Mouse (Mus musculus) T-helper 2 cell (primary cell): ENCODE results near the gene Fam71e1.

ENCODE experiments used
- in situ Hi-C: fragments of 300-600 bp; cut with MboI, MseI; formaldehyde crosslinking; loops from one replicate; pipeline ENCODE4 v1.15.1; 2025; ENCODE audit warnings: high pct_unique_total_duplicates

The Fam71e1 gene

GRCm38 (mm10) chr7:44494681-44495080 lies 1.7 kb upstream of the Fam71e1 start:
- in situ Hi-C loops, result loop anchor here (5.0 to 10.0 kb wide), 2 partner anchors 58 to 820 kb away; partner anchors contain the start of genes Ctu1 and Nr1h2

- in situ Hi-C loops, result loop anchor here (5.0 to 10.0 kb wide), 2 partner anchors 57 to 820 kb away; partner anchors contain the start of genes Ctu1 and Nr1h2
These were observed 1.3 kb upstream of the Fam71e1 start for GRCm38 (mm10) chr7:44495086-44495485.

- in situ Hi-C loops, result loop anchor here (5.0 to 10.0 kb wide), 2 partner anchors 56 to 822 kb away; partner anchors contain the start of genes Ctu1 and Nr1h2
These were observed 359 bp downstream of the Fam71e1 start for GRCm38 (mm10) chr7:44496771-44497109.

GRCm38 (mm10) chr7:44497361-44498055 lies 1.1 kb downstream of the Fam71e1 start:
- in situ Hi-C loops, result loop anchor here (5.0 to 10.0 kb wide), 2 partner anchors 55 to 823 kb away; partner anchors contain the start of genes Ctu1 and Nr1h2

- in situ Hi-C loops, result loop anchor here (5.0 to 10.0 kb wide), 2 partner anchors 53 to 824 kb away; partner anchors contain the start of genes Ctu1 and Nr1h2
These were observed 2.5 kb downstream of the Fam71e1 start for GRCm38 (mm10) chr7:44498922-44499321.

GRCm38 (mm10) chr7:44500046-44500445 lies 3.7 kb downstream of the Fam71e1 start:
- in situ Hi-C loops, result loop anchor here (5.0 kb wide), 1 partner anchor 33 kb away; the partner anchor contains the start of genes Aspdh and Josd2

GRCm38 (mm10) chr7:44501563-44502115 lies 5.3 kb downstream of the Fam71e1 start:
- in situ Hi-C loops, result loop anchor here (5.0 kb wide), 1 partner anchor 34 kb away; the partner anchor contains the start of genes Aspdh and Josd2

GRCm38 (mm10) chr7:44507491-44507890 lies 11.1 kb downstream of the Fam71e1 start:
- in situ Hi-C loops, result no loop called here

- in situ Hi-C loops, result no loop called here
These were observed 23.0 kb downstream of the Fam71e1 start for GRCm38 (mm10) chr7:44519240-44519913.

- in situ Hi-C loops, result no loop called here
These were observed 24.6 kb downstream of the Fam71e1 start for GRCm38 (mm10) chr7:44520990-44521389.

- in situ Hi-C loops, result no loop called here
These were observed 25.3 kb downstream of the Fam71e1 start for GRCm38 (mm10) chr7:44521710-44522109.

GRCm38 (mm10) chr7:44523056-44523455 lies 26.7 kb downstream of the Fam71e1 start:
- in situ Hi-C loops, result no loop called here

GRCm38 (mm10) chr7:44524502-44524901 lies 28.1 kb downstream of the Fam71e1 start, which contains the start of gene Mybpc2:
Gene Mybpc2, minus strand, starts transcription at chr7:44524656.
- in situ Hi-C loops, result no loop called here

GRCm38 (mm10) chr7:44525126-44525832 lies 28.9 kb downstream of the Fam71e1 start:
- in situ Hi-C loops, result no loop called here

GRCm38 (mm10) chr7:44526414-44527154 lies 30.2 kb downstream of the Fam71e1 start:
- in situ Hi-C loops, result no loop called here

- in situ Hi-C loops, result no loop called here
These were observed 31.4 kb downstream of the Fam71e1 start for GRCm38 (mm10) chr7:44527483-44528398.

- in situ Hi-C loops, result no loop called here
These were observed 33.1 kb downstream of the Fam71e1 start for GRCm38 (mm10) chr7:44529518-44529917.

GRCm38 (mm10) chr7:44530507-44530906 lies 34.1 kb downstream of the Fam71e1 start:
- in situ Hi-C loops, result no loop called here

- in situ Hi-C loops, result no loop called here
These were observed 34.8 kb downstream of the Fam71e1 start for GRCm38 (mm10) chr7:44531207-44531606.
